Mouse (Mus musculus): Measurements from ENCODE around the gene 9430015G10Rik. TPM values are rescaled to one million over a fixed set of nuclear protein-coding genes. Genes with fewer than 3 reads are reported as not detected.

Gene 9430015G10Rik
- total and polyA plus RNA-seq, 2 experiments from 2014 or later, result 21.0 to 32.8 TPM

DNA sequence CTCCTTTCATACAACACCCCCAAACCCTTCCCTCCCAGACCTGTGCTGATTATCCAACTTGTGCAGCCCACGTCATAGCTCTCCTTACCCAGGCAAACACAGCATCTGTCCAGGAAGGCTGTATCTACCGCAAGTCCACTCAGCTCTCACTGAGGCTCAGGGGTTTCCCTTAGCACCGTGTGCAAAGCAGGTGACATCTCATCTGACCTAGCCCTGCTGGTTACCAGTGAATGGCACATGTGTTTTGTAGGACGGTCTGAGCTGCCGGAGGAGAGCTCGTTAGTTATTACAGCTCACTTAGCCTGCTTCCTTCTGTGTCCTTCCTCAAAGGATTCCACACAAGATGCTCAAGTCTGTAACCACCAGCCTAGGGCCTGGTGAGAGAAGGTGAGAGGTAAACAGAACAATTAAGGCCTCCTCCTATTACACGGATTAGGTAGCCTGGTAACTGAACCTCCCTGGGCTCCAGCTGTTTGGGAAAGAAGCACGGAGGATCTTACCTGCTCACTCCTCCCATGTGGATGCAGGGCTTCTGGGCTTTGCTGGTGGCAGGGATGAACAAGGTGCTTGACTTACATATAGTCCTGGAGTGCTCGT is 11.9 kb upstream of the 9430015G10Rik start:
- Histone ChIP-seq H3K27ac (no peak overlapping the region), H3K36me3 (ENCODE audit: insufficient read depth, low read length) (no peaks in the 10 kb centered on the region), H3K4me3 (ENCODE audit: low read length) (no peak overlapping the region), H3K9ac (replicated peaks; ENCODE audit: low read length) (no peak overlapping the region), H3K9me3 (ENCODE audit: low read length) (no peaks in the 10 kb centered on the region), H3K4me1 (ENCODE audit: insufficient read depth, low read length) (no peaks in the 10 kb centered on the region), H3K27me3 (ENCODE audit: insufficient read depth, low read length) (no peaks in the 10 kb centered on the region), H3K4me2 (ENCODE audit: low read depth, low read length) (no peak overlapping the region)
- WGBS, result 67% methylated on average over 9 of the region's 9 CpGs
- TF ChIP-seq CTCF (IDR thresholded peaks at IDR 0.05; ENCODE audit: low read depth), result no peak
- no peak for DNase-seq (ENCODE audit: low spot score)
- no peak for ATAC-seq

DNA sequence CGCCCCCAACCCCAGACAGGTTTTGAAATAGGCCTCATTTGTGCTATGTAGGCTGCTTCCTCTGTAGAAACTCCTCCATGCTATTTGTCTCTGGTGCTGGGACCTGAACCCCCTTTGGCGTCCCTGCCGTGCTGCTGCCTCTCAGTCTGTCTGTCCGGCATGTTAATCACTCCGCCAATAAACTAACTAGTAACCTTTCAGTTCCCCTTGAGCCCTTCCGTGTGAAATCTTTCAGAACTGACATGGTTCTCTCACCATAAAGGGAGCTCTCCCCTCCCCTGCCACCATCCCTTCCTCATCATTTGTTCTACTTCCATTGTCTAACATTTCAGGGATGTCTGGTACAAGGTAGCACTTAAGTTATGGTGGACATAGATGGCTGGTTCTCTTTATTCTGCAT is 10.4 kb upstream of the 9430015G10Rik start:
- no peak overlapping the region for H3K4me2 ChIP-seq (ENCODE audit: low read depth, low read length)
- H3K9ac ChIP-seq (replicated peaks; ENCODE audit: low read length), result no peak overlapping the region
- H3K4me3 ChIP-seq (ENCODE audit: low read length), result no peak overlapping the region
- DNase-seq (ENCODE audit: low spot score), result no peak
- WGBS, result 68% methylated on average over 6 of the region's 6 CpGs
- no peak for ATAC-seq
- H3K27ac ChIP-seq, result no peak overlapping the region
- no peaks in the 10 kb centered on the region for H3K9me3 ChIP-seq (ENCODE audit: low read length)
- no peak for TF ChIP-seq CTCF (IDR thresholded peaks at IDR 0.05; ENCODE audit: low read depth)
- H3K36me3 ChIP-seq (ENCODE audit: insufficient read depth, low read length), result no peaks in the 10 kb centered on the region
- no peaks in the 10 kb centered on the region for H3K27me3 ChIP-seq (ENCODE audit: insufficient read depth, low read length)
- no peaks in the 10 kb centered on the region for H3K4me1 ChIP-seq (ENCODE audit: insufficient read depth, low read length)

DNA sequence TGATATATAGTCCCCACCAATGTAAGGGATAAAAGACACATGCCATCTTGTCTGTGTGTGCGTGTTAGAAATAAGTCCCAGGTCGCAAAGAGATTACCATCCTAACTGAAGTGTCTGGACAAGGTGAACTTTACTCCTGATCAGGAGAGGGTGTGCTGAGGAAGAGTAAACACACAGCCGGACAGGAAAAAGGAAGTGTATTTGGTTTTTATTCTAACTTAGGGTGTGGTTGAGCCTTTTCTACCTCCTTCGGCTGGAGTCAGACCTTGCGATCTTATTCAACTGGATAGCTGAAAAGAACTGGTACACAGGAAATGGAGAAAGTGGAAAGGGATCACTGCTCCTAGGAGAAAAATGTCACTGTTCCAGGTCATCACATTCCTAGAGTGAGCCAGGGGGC is 9.3 kb upstream of the 9430015G10Rik start:
- Histone ChIP-seq H3K4me3 (ENCODE audit: low read length) (no peak overlapping the region), H3K4me1 (ENCODE audit: insufficient read depth, low read length) (no peaks in the 10 kb centered on the region), H3K9ac (replicated peaks; ENCODE audit: low read length) (no peak overlapping the region), H3K9me3 (ENCODE audit: low read length) (no peaks in the 10 kb centered on the region), H3K36me3 (ENCODE audit: insufficient read depth, low read length) (no peaks in the 10 kb centered on the region), H3K27me3 (ENCODE audit: insufficient read depth, low read length) (no peaks in the 10 kb centered on the region), H3K27ac (no peak overlapping the region), H3K4me2 (ENCODE audit: low read depth, low read length) (no peak overlapping the region)
- no peak for ATAC-seq
- no peak for TF ChIP-seq CTCF (IDR thresholded peaks at IDR 0.05; ENCODE audit: low read depth)
- 89% methylated on average over 5 of the region's 5 CpGs for WGBS
- DNase-seq (ENCODE audit: low spot score), result no peak

DNA sequence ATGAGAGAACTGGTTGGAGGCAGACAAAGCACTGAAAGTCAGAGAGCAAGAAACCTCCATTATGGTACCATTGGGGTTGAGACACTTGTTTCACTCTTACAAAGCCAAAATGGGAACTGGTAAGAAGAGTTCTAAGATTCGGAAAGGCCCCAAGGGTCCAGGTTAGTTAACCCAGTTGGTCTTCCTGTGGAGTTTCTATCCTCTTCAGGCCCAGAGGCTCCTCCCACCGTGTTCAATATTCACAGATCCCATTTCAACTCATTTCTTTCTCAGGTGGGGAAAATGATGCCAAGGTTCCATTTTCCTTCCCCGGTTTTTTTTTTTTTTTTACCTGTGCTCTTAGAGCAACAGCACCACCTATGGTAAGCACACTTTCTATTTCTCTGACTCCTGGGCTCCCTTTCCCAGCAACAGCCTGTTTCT is 8.3 kb upstream of the 9430015G10Rik start:
- peak; percentile 40; the same call in 1 of the 2 replicates for TF ChIP-seq CTCF (IDR thresholded peaks at IDR 0.05; ENCODE audit: low read depth)
- ATAC-seq (no peak), DNase-seq (ENCODE audit: low spot score) (peak; percentile 34)
- H3K4me2 ChIP-seq (ENCODE audit: low read depth, low read length), result no peak overlapping the region
- H3K27me3 ChIP-seq (ENCODE audit: insufficient read depth, low read length), result no peaks in the 10 kb centered on the region
- no peaks in the 10 kb centered on the region for H3K4me1 ChIP-seq (ENCODE audit: insufficient read depth, low read length)
- no peaks in the 10 kb centered on the region for H3K36me3 ChIP-seq (ENCODE audit: insufficient read depth, low read length)
- no peak overlapping the region for H3K9ac ChIP-seq (replicated peaks; ENCODE audit: low read length)
- H3K27ac ChIP-seq, result no peak overlapping the region
- no peak overlapping the region for H3K4me3 ChIP-seq (ENCODE audit: low read length)
- H3K9me3 ChIP-seq (ENCODE audit: low read length), result no peaks in the 10 kb centered on the region
- 56% methylated on average over 3 of the region's 3 CpGs for WGBS

DNA sequence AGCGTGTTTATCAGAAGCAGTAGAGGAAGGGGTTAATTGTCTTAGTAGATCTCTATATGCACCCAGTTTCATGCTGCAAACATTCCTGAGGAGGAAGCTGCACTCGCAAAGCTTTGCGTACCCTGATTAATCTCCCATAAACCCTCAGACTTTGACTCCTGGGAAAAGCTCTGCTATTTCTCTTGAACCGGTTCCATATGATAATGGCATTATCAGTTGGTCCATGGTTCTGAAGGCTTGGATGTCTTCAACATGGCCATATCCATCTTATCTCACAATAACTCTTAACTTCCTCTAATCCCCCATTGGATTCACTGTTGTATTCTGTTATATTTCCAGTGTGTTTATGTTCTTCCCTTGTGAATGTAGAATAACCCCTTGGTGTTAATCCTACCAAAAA is 6.4 kb upstream of the 9430015G10Rik start:
- H3K4me3 ChIP-seq (ENCODE audit: low read length), result no peak overlapping the region
- H3K27me3 ChIP-seq (ENCODE audit: insufficient read depth, low read length), result no peaks in the 10 kb centered on the region
- H3K9ac ChIP-seq (replicated peaks; ENCODE audit: low read length), result no peak overlapping the region
- no peak for TF ChIP-seq CTCF (IDR thresholded peaks at IDR 0.05; ENCODE audit: low read depth)
- H3K9me3 ChIP-seq (ENCODE audit: low read length), result no peaks in the 10 kb centered on the region
- no peak overlapping the region for H3K27ac ChIP-seq
- no peaks in the 10 kb centered on the region for H3K36me3 ChIP-seq (ENCODE audit: insufficient read depth, low read length)
- DNase-seq (ENCODE audit: low spot score), result no peak
- no peak overlapping the region for H3K4me2 ChIP-seq (ENCODE audit: low read depth, low read length)
- ATAC-seq, result no peak
- WGBS, result 79% methylated on average over 4 of the region's 4 CpGs
- no peaks in the 10 kb centered on the region for H3K4me1 ChIP-seq (ENCODE audit: insufficient read depth, low read length)

DNA sequence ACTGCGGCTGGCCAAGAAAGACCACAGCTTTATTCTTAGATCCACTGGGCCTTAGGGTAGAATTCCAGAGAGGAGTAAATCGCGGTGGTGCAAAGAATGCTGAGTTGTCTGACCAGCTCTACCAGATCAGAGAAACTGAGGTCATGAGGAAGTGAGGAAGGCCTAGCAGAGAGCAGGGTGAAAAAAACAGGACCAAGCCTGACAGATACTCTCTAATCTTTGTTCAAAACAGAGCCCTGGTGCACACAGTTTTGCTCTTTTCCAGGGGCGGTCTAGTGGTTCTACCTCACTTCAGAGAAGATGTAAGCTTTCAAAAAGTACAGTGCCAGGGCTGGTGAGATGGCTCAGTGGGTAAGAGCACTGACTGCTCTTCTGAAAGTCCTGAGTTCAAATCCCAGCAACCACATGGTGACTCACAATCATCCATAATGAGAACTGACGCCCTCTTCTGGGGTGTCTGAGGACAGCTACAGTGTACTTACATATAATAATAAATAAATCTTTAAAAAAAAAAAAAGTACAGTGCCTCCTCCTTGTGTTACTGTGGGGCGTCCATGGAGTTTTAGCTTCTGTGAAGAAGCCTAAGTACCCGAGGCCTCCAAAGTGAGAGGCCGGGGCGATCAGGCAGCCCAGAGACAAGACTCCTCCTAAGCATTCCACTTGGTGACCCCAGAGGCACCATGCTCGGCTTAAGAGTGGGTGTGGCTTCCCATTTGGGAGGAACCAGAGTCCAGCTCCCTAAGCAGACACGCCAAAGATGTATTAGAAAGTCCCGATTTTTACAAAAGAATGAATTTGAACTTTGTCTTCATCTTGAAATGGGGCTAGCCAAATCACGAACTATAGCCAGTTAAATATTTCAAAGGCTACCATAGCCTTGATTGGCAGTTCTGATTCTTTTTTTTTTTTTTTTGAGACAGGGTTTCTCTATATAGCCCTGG is 906 bp upstream of the 9430015G10Rik start:
- DNase-seq (ENCODE audit: low spot score), result peak; percentile 57
- peak; percentile 18; the same call in 1 of the 2 replicates for TF ChIP-seq CTCF (IDR thresholded peaks at IDR 0.05; ENCODE audit: low read depth)
- ATAC-seq, result no peak
- Histone ChIP-seq H3K9ac (replicated peaks; ENCODE audit: low read length) (peak overlapping the region; percentile 59), H3K4me2 (ENCODE audit: low read depth, low read length) (peak overlapping the region; percentile 70), H3K9me3 (ENCODE audit: low read length) (no peaks in the 10 kb centered on the region), H3K4me1 (ENCODE audit: insufficient read depth, low read length) (no peaks in the 10 kb centered on the region), H3K4me3 (ENCODE audit: low read length) (peak overlapping the region; percentile 77), H3K36me3 (ENCODE audit: insufficient read depth, low read length) (no peaks in the 10 kb centered on the region), H3K27me3 (ENCODE audit: insufficient read depth, low read length) (no peaks in the 10 kb centered on the region), H3K27ac (peak overlapping the region; percentile 74)
- WGBS, result 31% methylated on average over 13 of the region's 13 CpGs
